Mouse (Mus musculus) cerebellum, adult 2 months (tissue): ENCODE measurements around the gene Btg1. TPM values are rescaled to one million over a fixed set of nuclear protein-coding genes. Genes with fewer than 3 reads are reported as not detected.

Source experiments
- DNase-seq, 2 experiments: peaks; one replicate each; pipeline ENCODE4 v3.0.0; 2021
- H3K27ac ChIP-seq: fragments of 200-500 bp; 2 replicates; pipeline ENCODE4 v1.5.1; 2012; ENCODE audit warnings: low read length, control low read depth, inconsistent platforms; ENCODE audit not compliant: insufficient read depth
- H3K27me3 ChIP-seq: fragments of 200-500 bp; 2 replicates; pipeline ENCODE4 v1.6.1; 2012; ENCODE audit warnings: inconsistent platforms, mild to moderate bottlenecking, low read length, moderate library complexity; ENCODE audit not compliant: control insufficient read depth, insufficient read depth
- H3K4me1 ChIP-seq: fragments of 200-500 bp; 2 replicates; pipeline ENCODE4 v1.6.1; 2011; ENCODE audit warnings: low read length; ENCODE audit not compliant: control insufficient read depth, insufficient read depth
- H3K4me3 ChIP-seq: fragments of 200-500 bp; replicated peaks from 2 replicates; pipeline ENCODE3; 2011; ENCODE audit warnings: mild to moderate bottlenecking, low read depth, low read length, control low read depth; ENCODE audit not compliant: insufficient read depth
- CTCF ChIP-seq: fragments of 200-500 bp; IDR thresholded peaks from 2 replicates; pipeline ENCODE4 v1.5.1; 2011; ENCODE audit warnings: low read depth, mild to moderate bottlenecking, control low read depth, low read length, moderate library complexity, borderline replicate concordance; ENCODE audit not compliant: insufficient read depth
- POLR2A ChIP-seq: fragments of 200-500 bp; IDR thresholded peaks from 2 replicates; pipeline ENCODE4 v1.6.1; 2011; ENCODE audit warnings: low read length, control low read depth, borderline replicate concordance; ENCODE audit not compliant: insufficient read depth
- WGBS: fragments of 180-500 bp; shearing (Covaris S2); methylation state at CpG from one replicate; pipeline ENCODE4 v1.1.7; 2018; 5-methylcytosine and 5-hydroxymethylcytosine counted together
- polyA plus RNA-seq: library from polyadenylated mRNA; depleted of rRNA; stranded (reverse); fragments of >200 nt; gene quantifications from 2 replicates; pipeline ENCODE4 v1.2.3, GENCODE M21; 2012

The Btg1 gene
- polyA plus RNA-seq, 1 experiment = 87.6 TPM

DNA sequence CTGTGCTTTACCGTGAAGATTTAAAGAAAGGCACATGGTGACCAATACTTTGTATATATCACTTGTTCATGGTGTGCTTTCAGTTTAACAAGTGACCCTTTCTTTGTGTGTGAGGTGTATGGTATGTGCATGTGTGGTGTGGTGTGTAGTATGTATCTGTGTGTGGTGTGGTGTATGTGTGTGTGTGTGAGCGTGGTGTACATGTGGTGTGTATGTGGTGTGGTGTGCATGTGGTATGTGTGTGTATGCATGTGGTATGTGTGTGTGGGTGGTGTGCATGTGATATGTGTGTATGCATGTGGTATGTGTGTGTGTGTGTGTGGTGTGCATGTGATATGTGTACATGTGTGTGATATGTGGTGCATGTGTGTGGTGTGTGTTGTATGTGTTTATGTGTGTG is 35.6 kb downstream of the Btg1 start:
- DNase-seq = no peak
- no peak overlapping the region for H3K4me3 ChIP-seq
- no peak overlapping the region for H3K27ac ChIP-seq
- H3K4me1 ChIP-seq = peaks cover 18% of the 10 kb centered on the region; the same call in 1 of the 2 replicates
- no peaks in the 10 kb centered on the region for H3K27me3 ChIP-seq
- TF ChIP-seq POLR2A (no peak), CTCF (0 out of 2 replicates have a peak, but pooled peaks have one; percentile 4)
- 87% methylated on average over 2 of the region's 2 CpGs for WGBS

DNA sequence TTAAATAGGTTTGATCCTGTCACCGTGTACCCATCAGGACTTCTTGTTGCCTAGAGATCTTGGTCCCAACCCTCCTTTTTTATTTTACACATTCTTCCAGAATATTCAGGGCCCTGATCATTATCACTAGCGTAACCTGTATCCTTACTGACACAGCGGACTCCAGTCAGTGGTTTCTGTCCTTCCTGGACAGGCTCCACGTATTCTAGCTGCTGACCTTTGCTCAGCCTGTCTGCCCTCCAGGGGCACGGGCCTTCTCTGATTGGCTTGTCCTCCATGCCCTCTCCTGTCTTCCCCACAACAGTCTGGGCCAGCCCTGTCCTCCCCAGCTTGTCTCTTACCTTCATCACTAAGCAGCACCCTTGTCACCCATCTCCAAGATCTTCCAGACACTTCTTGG is 36.2 kb downstream of the Btg1 start:
- WGBS = 87% methylated on average over 5 of the region's 5 CpGs
- TF ChIP-seq POLR2A (no peak), CTCF (no peak)
- Histone ChIP-seq H3K4me3 (no peak overlapping the region), H3K27me3 (no peaks in the 10 kb centered on the region), H3K4me1 (peaks cover 12% of the 10 kb centered on the region; the same call in 1 of the 2 replicates), H3K27ac (no peak overlapping the region)
- DNase-seq = no peak

DNA sequence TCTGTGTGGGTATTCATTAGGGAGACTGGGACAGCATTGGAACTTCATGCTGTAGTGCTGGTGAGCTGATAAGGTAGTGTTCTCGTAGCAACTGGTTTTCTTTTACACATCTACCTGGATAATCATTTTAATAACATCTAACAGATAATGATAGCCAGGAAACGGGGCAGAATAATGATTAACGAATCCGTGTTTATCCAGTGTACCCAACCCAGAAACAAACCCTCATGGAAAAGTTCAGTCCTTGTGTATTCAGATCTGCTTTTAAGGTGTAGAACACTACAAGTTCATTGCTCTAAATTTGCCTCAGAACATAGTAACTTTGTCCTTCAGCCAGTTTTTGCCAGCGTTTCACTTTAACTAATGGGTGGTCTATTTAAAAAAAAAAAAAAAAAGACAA is 37.3 kb downstream of the Btg1 start:
- H3K27me3 ChIP-seq = no peaks in the 10 kb centered on the region
- H3K4me1 ChIP-seq = peaks cover 12% of the 10 kb centered on the region; the same call in 1 of the 2 replicates
- DNase-seq = no peak
- 89% methylated on average over 5 of the region's 5 CpGs for WGBS
- no peak for TF ChIP-seq POLR2A
- TF ChIP-seq CTCF = no peak
- no peak overlapping the region for H3K4me3 ChIP-seq
- H3K27ac ChIP-seq = no peak overlapping the region

DNA sequence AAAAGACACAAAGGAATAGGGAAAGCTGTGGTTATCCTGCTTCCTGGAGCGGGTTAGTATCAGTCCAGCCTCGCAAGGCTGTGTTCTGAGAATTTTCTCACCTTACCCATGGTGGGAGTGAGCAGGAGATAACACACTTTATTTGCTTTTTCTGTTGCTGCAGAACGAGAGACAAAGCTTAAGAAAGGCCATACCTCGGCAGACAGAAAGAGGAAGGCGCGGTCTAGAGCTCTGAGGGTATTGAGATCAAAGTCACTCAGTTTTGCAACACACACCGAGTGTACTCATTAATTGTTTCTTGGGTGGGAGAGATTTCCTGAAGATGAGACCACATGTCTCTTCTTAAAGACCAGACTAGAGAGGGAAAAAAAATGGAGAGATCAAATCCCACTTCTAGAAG is 37.8 kb downstream of the Btg1 start:
- TF ChIP-seq POLR2A (no peak), CTCF (no peak)
- Histone ChIP-seq H3K4me1 (peaks cover 15% of the 10 kb centered on the region; the same call in 1 of the 2 replicates), H3K4me3 (no peak overlapping the region), H3K27ac (no peak overlapping the region), H3K27me3 (no peaks in the 10 kb centered on the region)
- DNase-seq = no peak
- 86% methylated on average over 7 of the region's 7 CpGs for WGBS

DNA sequence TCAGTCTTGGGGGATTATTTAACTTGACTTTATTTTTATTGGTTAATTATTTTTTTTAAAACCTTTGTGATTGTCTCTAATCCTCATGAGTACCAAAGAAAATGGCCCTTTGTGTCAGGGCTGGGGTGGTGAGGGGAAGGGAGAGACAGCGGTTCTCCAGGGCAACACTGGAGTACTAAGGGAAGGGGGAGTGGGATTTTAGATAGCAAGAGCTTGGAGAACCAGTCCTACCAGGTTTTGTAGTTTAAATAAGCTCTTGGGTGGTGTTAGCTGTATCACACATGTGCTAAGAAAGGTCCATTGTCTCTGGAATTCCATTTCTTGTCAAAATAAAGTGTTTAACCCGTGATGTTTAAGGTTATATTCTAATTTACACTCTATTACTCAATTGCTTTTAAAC is 38.3 kb downstream of the Btg1 start:
- H3K4me3 ChIP-seq = no peak overlapping the region
- WGBS = 98% methylated on average over 2 of the region's 2 CpGs
- DNase-seq = no peak
- H3K27me3 ChIP-seq = no peaks in the 10 kb centered on the region
- peaks cover 15% of the 10 kb centered on the region; the same call in 1 of the 2 replicates for H3K4me1 ChIP-seq
- TF ChIP-seq POLR2A (no peak), CTCF (no peak)
- no peak overlapping the region for H3K27ac ChIP-seq

DNA sequence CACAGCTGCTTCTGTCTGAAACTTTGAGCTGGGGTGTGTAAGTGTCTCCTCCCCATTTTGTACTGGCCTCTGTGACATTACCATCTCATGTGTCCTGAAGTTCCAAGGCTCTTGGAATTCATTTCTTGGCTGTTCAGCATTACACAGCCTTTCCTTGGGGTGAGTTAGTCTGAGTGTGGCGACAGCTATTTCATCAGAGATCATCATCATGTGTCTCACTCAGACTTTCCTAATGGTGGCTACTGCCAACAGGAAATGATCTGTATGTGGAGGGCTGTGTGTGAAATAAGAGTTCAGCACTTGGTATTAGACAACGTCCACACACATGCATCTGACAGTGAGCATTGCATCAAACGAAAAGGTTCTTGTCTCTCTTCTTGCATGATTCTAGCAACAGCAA is 39.4 kb downstream of the Btg1 start:
- peaks cover 26% of the 10 kb centered on the region for H3K4me1 ChIP-seq
- no peak overlapping the region for H3K27ac ChIP-seq
- TF ChIP-seq CTCF (no peak), POLR2A (no peak)
- H3K27me3 ChIP-seq = no peaks in the 10 kb centered on the region
- 87% methylated on average over 3 of the region's 3 CpGs for WGBS
- no peak overlapping the region for H3K4me3 ChIP-seq
- DNase-seq = no peak

DNA sequence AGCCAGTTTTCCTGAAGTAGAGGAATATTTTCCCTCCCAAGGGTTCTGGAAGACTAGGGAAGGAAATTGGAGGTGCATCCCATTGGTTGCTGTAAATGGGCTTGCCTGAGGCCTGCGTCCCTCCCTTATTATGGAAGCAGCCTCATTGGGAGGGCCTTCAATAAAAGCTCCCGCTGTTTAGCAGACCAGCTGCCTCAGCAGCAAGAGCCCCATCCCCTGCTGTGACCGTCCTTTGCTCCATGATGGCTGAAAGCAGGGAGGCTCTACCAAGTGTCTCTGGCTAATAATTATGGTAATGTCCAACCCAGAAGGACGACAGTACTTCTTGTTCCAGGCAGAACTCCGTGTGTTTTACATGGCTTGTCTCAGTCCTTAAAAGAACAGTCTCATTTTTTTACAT is 42.1 kb downstream of the Btg1 start:
- no peak overlapping the region for H3K4me3 ChIP-seq
- H3K27ac ChIP-seq = peak overlapping the region; percentile 79
- peaks cover 24% of the 10 kb centered on the region for H3K4me1 ChIP-seq
- no peak for TF ChIP-seq POLR2A
- no peak for TF ChIP-seq CTCF
- no peaks in the 10 kb centered on the region for H3K27me3 ChIP-seq
- 6% methylated on average over 5 of the region's 5 CpGs for WGBS
- DNase-seq = peak; percentile 81 to 85

DNA sequence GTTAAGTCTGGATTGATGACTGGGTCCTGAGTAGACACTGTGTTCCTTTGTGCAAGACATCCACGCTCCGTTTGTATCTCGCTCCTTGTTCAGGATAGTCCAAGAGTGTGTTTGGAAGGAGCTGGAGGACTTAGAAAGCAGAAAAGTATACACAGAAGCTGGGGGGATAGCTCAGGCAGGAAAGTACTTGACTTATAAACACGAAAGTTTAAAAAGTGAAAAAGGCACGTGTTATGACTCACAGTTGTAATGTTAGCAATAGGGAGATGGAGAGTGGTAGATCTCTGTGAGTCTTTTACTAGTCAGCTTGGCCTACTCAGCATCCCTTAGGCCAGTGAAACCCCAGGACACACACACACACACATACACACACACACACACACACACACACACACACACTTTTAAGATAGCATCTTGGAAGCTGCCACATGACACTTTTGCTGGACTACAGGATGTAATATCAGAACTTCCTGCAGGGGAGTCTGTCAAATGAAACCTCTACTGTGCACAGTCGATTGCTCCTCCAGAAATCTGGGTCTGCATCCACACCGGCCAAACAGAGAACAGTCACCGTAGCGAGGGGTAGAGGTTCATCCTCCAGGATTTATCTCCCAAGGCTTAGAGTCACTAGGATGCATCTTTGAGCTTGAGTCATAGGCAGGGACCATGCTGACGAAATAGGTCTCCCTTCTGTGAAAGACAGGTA is 43.6 kb downstream of the Btg1 start:
- DNase-seq = no peak
- Histone ChIP-seq H3K4me3 (no peak overlapping the region), H3K4me1 (peaks cover 24% of the 10 kb centered on the region), H3K27ac (peak overlapping the region; percentile 13; the same call in 1 of the 2 replicates), H3K27me3 (no peaks in the 10 kb centered on the region)
- WGBS = 72% methylated on average over 10 of the region's 10 CpGs
- TF ChIP-seq POLR2A (no peak), CTCF (0 out of 2 replicates have a peak, but pooled peaks have one; percentile 4)
